Mouse (Mus musculus): Measurements from ENCODE around the gene Olfr267. TPM values are rescaled to one million over a fixed set of nuclear protein-coding genes. Genes with fewer than 3 reads are reported as not detected.

The Olfr267 gene
- polyA plus RNA-seq (2014; fragmentation: Illumina TruSeq; extraction: RNeasy Lipid Tissue Mini Kit (QIAGEN cat#74804); ENCODE audit: insufficient read depth, low read depth, low replicate concordance) = not detected

DNA sequence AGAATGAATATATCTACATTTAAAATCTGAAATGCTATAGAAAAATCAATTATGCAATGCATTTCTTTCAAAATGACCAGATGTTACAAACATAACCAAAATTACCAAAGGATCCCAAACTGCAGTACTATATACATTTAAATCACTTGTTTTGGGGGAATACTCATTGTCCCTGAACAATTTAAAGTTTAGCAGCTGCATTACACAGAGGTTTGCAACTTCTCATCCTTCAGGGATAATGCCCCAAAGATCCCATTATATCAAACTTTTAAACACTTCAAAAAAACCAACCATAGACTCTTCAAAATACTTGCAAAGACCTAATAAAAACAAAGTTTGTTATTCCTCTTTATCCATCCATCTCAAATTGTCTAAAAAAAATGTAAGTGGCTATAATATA, at the start of gene Olfr267:
Gene Olfr267, minus strand, starts transcription at position 101 of the 400 bp plus-strand sequence.

Other genes with a start within 250 kb of the Olfr267 start
- 9.2 TPM for gene Lpar1, start 233.8 kb downstream of the Olfr267 start, polyA plus RNA-seq (2014; fragmentation: Illumina TruSeq; extraction: RNeasy Lipid Tissue Mini Kit (QIAGEN cat#74804); ENCODE audit: insufficient read depth, low read depth, low replicate concordance)
- gene Ecpas, start 125.0 kb upstream of the Olfr267 start, polyA plus RNA-seq (2014; fragmentation: Illumina TruSeq; extraction: RNeasy Lipid Tissue Mini Kit (QIAGEN cat#74804); ENCODE audit: insufficient read depth, low read depth, low replicate concordance) = 18.0 TPM
- gene Zkscan16, start 155.9 kb upstream of the Olfr267 start, polyA plus RNA-seq (2014; fragmentation: Illumina TruSeq; extraction: RNeasy Lipid Tissue Mini Kit (QIAGEN cat#74804); ENCODE audit: insufficient read depth, low read depth, low replicate concordance) = not detected
- 26.4 TPM for gene Ptgr1, start 199.4 kb upstream of the Olfr267 start, polyA plus RNA-seq (2014; fragmentation: Illumina TruSeq; extraction: RNeasy Lipid Tissue Mini Kit (QIAGEN cat#74804); ENCODE audit: insufficient read depth, low read depth, low replicate concordance)
- 6.3 TPM for gene Dnajc25, start 207.3 kb upstream of the Olfr267 start, polyA plus RNA-seq (2014; fragmentation: Illumina TruSeq; extraction: RNeasy Lipid Tissue Mini Kit (QIAGEN cat#74804); ENCODE audit: insufficient read depth, low read depth, low replicate concordance)
- gene Gm20503, start 215.5 kb upstream of the Olfr267 start, polyA plus RNA-seq (2014; fragmentation: Illumina TruSeq; extraction: RNeasy Lipid Tissue Mini Kit (QIAGEN cat#74804); ENCODE audit: insufficient read depth, low read depth, low replicate concordance) = not detected
- gene Gng10, start 247.4 kb upstream of the Olfr267 start, polyA plus RNA-seq (2014; fragmentation: Illumina TruSeq; extraction: RNeasy Lipid Tissue Mini Kit (QIAGEN cat#74804); ENCODE audit: insufficient read depth, low read depth, low replicate concordance) = 60.6 TPM